Mouse (Mus musculus) C2C12 (cell line): ENCODE results near the gene Gm12355.

Experiments used
- CEBPB ChIP-seq: IDR thresholded peaks from one replicate; pipeline ENCODE4 v1.6.1; 2011; ENCODE audit warnings: low read depth, mild to moderate bottlenecking, control low read depth, moderate library complexity
- CTCF ChIP-seq: IDR thresholded peaks from one replicate; pipeline ENCODE4 v1.5.1; 2011; ENCODE audit not compliant: control insufficient read depth, insufficient read depth, insufficient read length
- FOSL1 ChIP-seq: IDR thresholded peaks from one replicate; pipeline ENCODE4 v1.8.0; 2011; ENCODE audit warnings: mild to moderate bottlenecking, low read length; ENCODE audit not compliant: poor library complexity, insufficient read depth, severe bottlenecking
- MAX ChIP-seq: IDR thresholded peaks from one replicate; pipeline ENCODE4 v1.6.1; 2011; ENCODE audit warnings: mild to moderate bottlenecking, control low read depth
- MYOD1 ChIP-seq: IDR thresholded peaks from one replicate; pipeline ENCODE4 v1.6.1; 2011; ENCODE audit warnings: low read depth; ENCODE audit not compliant: control insufficient read depth, insufficient read length
- MYOG ChIP-seq: IDR thresholded peaks from one replicate; pipeline ENCODE4 v1.6.1; 2011; ENCODE audit not compliant: control insufficient read depth, insufficient read length; ENCODE audit errors: extremely low read depth
- USF1 ChIP-seq: IDR thresholded peaks from one replicate; pipeline ENCODE4 v1.6.1; 2011; ENCODE audit warnings: low read depth, mild to moderate bottlenecking, control low read depth, moderate library complexity

DNA sequence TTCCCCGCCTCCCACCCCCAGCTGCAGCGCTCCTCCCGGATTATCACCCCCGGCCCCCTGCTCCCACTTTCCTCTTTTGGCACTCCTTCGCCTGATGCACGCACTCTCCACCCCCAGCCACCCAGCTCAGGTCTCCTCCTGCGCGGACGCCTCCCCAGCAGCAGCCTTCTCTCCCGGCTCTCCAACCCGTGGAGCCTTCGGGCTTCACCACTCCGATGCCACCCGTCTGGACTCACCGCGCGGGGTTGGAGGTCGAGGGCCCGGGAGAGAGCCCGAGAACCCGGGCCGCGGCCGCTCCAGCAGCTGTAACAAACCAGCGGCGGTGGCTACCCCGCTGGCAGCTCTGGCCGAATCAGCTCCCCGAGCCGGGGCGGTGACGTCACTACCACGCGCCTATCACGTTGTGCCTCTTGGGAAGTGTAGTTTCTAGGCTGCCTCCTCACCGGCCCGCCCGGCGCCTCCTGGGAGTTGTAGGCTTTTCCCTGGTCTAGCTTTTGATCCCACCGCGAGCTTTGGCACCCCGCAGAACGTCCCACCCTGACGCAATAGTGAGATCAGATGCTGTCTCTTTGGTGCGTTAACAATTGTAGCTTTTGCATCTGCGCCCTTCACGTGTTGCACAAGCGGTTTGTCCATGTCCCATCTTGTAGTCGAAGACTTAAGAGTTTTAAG is 38.4 kb downstream of the Gm12355 start, which contains the start of gene Ormdl3:
- TF ChIP-seq CTCF = no peak
- no peak for TF ChIP-seq MYOD1
- peak; percentile 80 for TF ChIP-seq CEBPB
- peak; percentile 6 for TF ChIP-seq USF1
- peak; percentile 24 for TF ChIP-seq MAX
- no peak for TF ChIP-seq MYOG
- no peak for TF ChIP-seq FOSL1
